Mouse (Mus musculus) layer of hippocampus, adult 11-12 months (tissue): Measurements from ENCODE around the gene Hist1h2bg.

Experiments
- DNase-seq: peaks from one replicate; pipeline ENCODE4 v3.0.0; 2022; ENCODE audit warnings: low spot score

The Hist1h2bg gene

GRCm38 (mm10) chr13:23620733-23621531 is 49.7 kb downstream of the Hist1h2bg start, which contains the start of gene Hist1h2be:
TSS of gene Hist1h2be (minus strand) at chr13:23621124.
- DNase-seq, result peak; percentile 78
